Mouse (Mus musculus) embryo, embryonic 11 days (tissue): ENCODE measurements at regions not wholly inside any gene's neighbourhood (a gene's known extent, or its start where the extent isn't known, plus 50 kb on each side); places are given as distances from the start of the nearest gene placed in this dataset.

Experiments
- DNase-seq: peaks from one replicate; pipeline ENCODE4 v3.0.0-alpha.2; 2015

DNA sequence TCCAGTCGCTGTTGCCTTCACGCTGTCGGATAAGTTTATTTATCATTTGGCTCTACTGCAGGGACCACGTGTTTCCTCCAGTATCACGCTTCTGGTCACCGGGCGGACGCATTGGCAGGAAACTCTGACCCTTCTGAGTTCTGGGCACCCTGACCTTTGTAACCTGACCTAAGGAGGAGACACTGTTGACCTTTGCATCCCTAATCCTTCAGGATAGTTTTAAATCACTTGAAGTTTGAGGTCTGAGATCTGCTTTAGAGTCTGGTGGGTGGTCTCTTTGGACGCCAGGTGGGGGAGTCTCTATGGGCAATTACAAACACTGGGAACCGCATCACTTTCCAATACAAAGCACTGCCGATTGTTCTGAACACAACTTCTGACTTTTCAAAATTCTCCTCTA, 192.6 kb upstream of the Nrip1 start:
- peak; percentile 51 for DNase-seq

DNA sequence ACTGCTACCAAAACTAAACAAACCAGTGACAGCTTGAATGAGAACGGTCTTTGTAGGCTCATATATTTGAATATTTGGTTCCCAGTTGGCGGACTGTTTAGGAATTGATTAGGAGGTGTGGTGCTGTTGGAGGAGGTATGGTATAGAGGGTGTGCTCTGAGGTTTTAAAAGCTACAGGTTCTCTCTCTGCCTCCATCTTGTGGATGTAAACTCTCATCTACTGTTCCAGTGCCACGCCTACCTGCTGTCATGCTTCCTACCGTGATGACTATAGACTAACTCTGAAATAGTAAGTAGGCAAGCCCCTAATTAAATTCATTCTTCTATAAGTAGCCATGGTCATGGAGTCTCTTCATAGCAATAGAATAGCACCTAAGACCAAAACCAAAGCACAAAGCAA, 181.2 kb upstream of the Nrip1 start:
- no peak for DNase-seq

DNA sequence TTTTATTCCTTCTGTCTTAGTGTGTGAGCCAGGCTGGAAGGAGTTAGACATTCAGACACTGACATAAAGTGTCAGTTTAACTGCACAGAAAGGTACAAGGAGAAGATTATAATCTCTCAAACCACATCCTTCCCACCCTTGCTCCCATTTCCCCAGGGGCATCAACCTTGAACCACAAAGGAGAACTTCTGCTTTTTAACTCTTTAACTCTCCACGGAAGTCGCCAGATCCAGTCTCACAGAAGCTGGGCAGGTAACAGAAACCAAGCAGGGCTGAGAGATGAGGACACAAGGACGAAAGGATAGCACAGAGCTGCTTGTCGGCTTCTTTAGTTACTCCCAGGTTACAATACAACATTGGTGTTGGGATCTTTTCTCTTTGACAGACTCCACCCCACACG, 176.0 kb upstream of the Nrip1 start:
- DNase-seq: no peak

DNA sequence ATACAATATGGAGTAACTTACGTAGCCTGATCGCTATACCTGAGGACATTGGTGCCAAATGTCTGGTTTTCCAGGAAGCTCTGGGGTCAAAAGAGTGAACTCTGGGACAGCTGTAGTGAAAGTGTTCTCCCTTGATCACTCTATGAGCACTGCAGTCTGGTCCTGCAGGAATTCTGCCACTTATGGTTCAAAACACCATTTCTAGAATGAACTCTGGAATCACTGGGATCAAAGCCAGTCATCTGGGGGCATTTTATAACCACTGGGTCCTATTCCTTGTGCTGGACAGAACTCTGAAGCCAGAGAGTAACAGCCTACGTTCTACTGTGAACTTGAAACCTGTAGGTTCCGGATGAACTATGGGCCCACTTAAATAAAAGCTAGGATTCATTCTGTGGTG, 173.5 kb upstream of the Nrip1 start:
- no peak for DNase-seq

DNA sequence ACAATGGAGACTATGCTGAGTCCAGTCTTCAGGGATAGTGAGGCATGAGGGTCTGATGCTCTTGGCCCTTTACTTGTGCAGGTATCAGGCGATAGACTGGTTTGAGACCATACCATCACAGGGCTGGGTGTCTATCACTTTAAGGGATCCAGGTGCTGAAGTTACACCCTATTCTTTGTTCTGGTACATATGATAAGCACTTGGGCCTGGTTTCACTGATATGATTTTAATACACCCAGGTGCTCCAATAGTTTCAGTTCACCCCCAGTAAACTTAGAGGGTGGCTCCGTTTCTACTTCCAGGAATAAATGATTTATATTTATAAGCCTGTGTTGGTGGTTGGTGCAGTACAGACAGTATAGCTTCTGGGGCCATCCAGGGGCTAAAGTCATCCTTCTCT, 173.0 kb upstream of the Nrip1 start:
- no peak for DNase-seq

DNA sequence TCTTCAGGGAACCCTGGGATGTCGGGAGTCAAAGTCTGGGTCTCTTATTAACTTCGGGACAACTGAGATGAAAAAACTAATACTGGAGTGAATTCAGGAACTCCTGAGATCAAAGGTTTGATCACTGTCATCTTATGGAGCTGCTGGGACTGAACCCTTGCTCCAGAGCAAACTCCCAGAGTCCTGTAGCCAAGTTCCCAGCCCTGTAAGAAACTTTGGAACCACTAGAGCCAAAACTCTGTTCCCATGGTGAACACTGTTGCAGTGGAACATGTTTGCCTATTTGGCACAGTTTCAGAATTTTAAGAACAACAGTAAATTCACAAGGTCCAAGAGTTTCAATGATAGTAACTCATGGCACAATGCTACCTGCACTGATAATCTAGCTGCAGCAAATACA, 172.3 kb upstream of the Nrip1 start:
- DNase-seq: no peak

DNA sequence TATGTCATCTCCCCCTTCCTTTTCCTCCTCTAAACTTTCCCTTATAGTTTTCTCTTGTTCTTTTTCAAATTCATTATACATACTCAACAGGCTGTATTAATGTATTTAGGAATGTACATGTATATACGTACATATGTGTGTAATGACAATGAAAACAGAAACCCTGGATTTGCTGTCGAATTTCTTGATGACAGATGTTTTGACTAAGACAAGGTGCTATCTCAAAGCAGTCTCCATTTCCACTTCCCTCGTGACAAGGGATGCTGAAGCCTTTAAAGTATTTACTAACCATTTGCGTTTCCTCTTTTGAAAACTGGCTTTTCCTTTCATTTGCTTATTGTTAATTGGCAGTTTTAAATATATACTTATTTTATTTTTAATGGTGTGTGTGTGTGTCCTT, 171.3 kb upstream of the Nrip1 start:
- no peak for DNase-seq

DNA sequence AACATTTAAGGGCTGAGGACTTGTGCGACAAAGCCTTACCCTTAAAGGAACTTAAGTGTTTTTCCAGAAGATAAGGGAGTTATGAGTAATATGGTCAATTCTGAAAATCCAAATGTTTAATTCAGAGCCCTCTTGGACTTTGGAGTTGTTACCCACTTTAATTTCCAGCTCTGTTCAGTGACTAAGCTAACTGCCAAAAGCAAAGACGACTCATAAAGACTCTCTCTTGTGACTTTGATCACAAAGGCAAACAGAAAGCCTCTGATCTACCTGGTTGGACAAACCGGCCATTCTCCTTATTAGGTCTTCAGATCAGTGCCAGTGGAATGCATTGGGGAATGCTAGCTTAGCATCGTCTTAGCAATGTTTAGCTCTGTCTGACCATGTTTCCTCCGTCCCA, 167.3 kb upstream of the Nrip1 start:
- no peak for DNase-seq

DNA sequence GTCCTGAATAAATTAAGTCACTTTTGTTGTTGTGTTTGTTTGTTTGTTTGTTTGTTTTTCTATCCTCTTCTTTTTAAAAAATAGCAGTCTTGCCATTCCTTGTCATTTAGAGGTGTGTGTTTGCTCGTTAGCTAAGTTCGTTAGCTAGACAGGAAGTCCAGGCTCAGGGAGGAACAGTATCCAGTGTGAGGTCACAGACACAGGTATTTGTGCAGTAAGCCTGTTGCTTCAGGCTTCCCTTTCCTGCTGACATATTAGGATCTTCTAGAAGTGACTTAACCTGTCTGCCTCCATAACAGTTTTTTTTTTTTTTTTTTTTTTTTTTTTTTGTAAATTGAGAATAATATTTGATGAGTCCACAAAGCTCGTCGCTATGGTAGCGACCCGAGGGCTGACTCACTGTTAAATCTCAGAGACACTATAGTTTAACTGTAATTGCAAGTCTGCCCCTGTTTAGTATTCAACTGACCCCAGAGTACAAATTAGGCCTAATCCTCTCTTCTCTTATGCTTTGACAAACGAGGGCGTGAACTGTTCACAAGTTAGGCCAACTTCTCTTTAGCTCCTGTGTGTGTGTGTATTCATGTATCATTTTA, 166.8 kb upstream of the Nrip1 start:
- peak; percentile 29 for DNase-seq

DNA sequence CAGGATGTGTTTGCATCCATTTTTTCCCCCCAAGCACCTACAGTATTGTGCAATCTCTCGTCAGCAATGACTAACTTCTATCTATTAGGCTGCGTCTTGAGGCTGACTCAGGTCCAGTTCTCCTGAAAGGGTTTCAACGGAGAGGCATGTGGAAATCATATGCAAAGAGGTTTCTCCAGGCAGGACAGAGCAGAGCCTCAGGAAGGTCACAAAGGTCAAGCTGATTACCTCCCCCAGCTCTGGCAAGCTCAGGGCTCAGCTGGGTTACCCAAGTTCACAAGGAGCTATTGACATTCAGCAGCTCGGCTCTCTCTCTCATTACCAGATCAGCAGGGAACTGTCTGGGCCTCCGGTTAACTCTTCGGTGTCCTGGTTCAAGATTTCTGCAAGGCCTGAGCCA, 166.0 kb upstream of the Nrip1 start:
- DNase-seq: peak; percentile 82

DNA sequence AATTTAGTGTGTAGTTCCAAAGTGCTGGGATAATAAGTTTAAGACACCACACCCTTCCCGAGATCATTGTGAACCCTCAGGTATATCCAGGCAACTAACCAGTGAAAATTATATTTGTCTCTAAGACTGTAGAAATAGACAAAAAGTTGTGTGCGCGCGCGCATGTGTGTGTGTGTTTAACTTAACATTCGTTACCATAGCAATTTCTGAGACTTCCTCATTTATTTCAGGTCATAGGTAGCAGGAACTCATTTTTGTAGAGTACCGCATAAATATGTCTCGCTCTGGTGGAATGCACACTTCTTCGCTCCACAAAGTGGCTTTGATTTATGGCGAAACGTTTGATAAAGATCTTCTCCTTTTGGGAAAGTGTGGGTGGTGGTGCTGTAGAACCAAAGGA, 164.2 kb upstream of the Nrip1 start:
- DNase-seq: no peak

DNA sequence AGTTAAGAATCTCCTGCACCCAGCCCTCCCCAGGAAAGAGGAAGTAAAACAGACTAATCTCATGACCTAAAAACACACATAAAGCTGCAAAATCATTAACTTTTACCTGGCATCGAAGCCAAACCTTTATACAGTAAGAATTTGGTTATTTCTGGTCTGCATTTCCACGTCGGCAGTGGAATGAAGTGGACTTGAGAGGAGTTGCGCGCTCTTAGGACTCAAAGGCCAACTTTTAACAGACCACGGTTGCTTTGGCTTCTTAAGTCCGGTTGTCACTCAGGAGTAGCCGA, 159.2 kb upstream of the Nrip1 start:
- no peak for DNase-seq

DNA sequence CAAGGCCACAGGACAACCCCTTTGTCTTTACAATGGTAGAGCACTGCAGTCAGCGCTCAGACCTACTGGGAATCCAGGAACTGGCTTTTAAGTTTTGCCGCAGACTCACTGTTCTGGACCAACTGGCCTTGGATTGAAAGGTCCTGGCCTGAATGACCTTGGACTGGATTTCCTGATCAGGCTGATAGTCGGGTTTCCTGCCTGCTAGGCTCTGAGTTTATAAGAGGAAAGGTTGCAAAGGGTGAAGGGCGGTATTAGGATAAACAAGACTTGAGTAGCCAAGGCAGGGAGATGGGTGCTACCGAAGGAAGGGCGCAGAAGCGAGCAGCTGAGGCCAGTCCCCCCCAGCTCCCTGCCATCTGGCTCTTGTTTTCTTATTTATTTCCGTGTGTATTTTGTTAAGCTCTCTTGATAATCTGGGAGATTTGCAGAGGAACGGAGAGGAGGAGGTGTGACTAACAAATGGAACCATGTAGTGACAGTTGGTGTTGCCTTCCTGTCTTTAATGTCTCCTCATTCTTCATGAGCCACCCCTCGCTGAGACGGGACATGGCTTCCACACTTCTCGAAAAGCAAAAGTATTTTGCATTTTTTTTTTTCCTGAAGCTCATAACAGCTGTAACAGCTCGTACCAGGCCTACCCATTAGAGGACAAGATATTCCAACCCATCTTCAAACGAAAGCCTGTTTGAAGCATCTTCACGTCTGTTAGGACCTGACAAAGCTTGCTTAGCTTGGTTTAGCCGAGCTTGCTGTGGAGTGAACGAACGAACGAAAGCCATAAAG, 158.7 kb upstream of the Nrip1 start:
- peak; percentile 24 for DNase-seq

DNA sequence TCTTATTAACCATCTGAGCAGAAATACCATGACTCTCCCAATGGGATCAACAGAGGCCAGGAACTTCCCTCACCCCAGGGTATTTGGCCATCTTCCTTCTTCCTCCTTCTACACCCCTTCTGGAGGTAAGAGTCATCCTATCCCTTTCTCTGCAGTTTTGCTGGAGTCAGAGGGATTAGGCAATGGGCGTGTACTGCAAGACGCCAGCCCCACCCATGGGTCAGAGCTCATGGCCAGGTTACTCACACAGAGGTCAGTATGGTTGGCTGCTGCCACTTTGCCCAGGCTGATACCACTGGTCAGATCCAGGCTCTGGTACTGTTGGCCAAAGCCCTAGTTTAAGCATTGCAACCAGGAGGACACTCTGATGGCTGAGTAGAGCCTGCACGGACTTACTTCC, 157.3 kb upstream of the Nrip1 start:
- no peak for DNase-seq

DNA sequence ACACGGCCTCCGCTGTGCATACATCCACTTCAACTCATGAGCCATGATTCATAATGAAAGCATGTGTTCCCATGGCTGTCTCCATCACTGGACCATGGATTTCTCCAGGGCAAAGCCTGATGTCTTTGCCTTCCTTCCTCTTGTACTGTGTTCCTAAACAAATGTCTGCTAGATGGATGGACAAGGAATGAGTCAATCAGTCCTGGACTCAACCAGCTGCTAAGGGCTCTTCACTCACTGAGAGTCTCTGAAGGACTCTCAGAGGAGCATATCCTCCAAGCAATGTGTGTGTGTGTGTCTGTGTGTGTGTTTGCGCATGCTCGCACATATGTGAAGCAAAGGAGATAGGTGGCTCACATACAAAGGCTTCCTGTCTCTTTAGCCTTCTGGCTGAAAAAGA, 156.0 kb upstream of the Nrip1 start:
- no peak for DNase-seq

DNA sequence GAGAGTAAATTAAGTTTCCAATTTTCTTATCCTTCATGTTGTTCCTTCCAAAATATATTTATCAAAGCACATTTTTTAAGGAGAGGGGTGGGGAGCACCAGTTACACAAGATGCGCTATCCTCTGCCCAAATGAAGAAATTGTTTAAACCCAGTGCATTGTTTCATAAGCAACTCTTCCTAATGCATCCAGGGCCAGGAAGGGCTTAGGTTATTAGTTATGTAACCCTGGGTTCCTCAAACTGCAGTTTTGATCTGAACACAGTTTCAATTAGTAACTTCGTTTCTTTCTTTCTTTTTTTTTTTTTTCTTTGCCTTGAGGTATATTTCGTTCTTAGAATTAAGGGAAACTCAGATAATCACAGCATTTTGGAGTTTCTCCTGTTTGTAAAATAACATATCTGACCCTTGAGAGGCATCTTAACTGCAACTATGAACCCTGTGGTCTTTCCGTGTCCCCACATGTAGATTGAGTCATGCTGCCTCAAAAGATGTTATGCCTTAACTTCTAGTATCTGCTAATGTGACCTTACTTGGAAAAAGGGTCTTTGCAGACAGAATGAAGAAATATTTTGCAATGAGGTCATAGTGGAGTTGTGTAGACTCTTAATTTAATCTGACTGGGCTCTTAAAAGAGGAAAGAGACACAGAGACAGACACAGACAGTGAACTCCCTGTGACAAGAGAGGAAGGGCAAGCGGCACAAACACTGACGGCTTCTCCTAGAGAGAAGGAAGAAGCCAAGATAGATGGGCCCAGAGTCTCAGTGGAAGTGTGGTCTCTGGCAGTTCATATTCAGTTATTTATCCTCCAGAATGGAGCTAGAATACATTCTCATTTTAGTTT, 153.7 kb upstream of the Nrip1 start:
- DNase-seq: no peak

DNA sequence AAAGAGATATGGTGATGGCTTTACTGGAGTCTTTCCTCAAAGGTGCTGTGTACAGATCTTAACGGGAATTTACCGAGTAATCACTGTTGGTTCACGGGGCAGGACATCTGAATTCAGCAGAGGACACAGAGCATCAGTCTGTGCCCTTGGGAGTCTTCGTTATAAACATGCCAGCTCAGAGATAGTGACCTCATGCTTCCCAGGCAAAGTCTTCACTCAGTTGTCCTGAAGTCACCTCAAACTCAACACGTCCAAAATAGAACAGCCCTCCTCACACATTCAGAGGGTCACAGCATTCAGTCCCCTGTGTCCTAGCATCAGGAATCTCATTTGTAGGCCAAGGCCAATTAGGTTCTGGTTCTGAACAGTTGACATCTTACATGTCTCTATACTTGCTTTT, 151.9 kb upstream of the Nrip1 start:
- no peak for DNase-seq

DNA sequence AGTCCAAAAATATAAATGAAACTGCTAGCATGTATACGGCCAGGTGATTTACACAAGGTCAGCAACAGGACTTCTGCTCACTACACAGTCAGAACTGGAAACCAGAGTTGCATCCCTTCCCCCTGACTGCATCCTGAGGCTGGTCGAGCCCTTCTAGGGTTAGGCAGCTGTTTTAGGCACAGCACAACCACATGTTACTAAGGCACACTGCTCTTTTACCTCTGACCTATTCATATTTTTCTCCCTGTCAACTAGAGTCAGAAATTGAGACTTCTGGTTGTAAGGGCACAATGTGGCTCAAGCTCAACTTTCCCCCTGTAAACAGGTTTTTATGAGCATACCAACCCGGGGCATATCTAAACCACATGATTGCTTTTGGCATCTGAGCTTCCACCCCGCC, 151.3 kb upstream of the Nrip1 start:
- no peak for DNase-seq

DNA sequence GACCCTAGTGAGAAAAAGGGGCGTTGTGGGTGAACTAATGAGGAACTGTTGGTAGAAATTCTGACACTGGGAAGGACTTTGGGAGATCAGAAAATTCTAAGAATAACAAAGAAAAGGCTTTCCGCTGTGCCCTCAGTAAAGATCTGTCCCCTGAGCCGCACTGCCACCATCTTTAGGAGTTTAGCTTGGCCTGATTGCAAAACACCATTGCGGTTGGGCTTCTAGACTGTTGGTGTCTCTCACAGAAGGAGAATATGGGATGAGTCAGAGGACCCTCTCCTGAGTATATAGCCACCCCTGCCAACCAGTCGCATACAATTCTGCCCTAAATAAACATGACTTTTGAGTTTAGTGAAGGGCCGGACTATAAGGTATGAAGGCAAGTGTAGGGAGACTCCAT, 147.5 kb upstream of the Nrip1 start:
- no peak for DNase-seq

DNA sequence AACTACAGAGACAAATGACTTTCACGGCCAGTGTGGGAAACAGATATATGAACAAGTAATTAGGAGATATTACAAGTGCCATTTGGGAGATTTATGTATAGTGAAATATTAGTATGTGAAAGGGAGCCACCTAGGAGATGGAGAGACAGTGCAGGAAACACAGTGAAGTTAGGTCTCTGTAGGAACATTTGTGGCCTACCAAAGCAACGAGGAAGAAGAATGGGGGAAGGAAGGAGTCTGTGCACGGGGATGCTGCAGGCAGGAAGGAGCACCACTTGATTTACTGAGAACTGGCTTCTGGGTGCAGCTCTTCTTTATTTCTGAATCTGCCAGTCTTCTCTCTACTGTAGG, 147.0 kb upstream of the Nrip1 start:
- DNase-seq: no peak

DNA sequence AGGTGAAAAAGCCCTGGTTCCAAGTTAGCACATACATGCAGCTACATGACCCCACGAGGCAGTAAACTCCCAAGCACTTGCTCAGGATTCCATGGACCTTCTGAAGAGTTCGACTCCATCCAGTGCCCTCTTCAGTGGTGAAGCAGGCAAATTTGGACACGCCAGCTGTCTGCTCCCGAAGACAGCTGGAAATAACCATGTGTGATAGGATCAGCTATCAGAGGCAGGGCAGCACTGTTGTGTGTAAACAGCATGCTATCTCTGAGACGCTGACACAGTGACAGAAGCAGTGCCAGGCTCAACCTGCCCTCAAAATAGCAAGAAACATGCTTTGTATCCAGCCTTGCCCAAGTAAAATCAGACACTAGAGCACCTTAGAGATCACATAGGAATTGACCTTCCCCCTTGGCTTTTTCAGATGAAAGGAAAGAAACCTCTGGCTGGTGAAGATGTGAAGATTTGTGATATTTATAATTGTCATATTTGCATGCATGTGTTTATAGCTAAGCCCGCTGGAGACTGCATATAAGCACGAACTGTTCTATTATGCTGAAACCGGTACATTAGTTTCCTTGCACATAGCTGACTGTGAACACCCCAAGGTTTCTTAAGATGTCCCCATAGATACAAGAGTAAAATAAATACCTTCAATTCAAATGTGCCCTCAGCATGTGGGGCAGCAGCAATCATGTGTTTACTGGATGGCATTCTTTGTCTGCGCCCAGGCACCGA, 146.4 kb upstream of the Nrip1 start:
- no peak for DNase-seq

DNA sequence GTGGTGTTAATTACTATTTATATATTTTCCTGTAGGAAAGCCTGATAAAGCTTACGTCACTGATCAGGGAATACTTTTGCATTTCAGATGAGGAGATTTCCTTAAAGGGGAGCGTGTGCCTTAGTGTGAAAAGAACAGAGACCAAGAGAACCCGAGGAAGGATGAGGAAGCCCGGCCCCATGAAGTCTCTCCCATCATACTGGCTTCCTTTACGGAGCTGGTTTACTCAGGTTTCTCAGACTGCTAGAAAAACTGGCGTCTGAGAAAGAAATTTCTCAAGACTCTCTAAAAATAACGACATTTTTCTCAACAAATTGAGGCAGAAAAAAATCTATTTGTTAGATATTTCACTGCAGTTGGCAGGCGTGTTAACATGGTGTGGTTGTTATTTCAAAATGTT, 137.2 kb upstream of the Nrip1 start:
- no peak for DNase-seq

DNA sequence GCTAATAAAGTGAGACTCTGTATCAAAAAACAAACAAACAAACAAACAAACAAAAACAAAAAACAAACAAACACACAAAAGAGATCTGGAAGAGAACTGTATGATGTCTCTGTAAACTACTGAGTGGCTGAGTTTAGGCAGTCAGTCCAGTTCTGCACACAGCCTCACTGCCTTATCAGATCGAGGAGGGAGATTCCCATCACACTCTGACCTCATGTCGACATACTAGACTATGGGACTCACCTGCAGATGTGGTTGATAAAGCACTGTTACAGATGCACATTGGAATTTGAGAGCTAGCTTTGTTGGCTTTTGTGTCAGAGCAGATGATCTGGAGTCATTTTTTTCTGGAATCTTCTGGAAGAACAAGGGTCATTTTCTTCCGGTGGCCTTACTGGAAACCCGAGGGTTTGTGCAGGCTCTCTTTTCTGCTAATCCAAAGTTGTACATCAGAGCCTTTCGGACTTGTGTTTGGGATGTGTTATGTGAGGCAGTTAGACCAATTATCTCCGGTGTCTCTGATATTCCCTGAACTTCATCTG, 135.6 kb upstream of the Nrip1 start:
- no peak for DNase-seq
